Mouse (Mus musculus) neural tube, embryonic 11.5 days (tissue): Measurements from ENCODE around the gene Zcwpw1. TPM values are rescaled to one million over a fixed set of nuclear protein-coding genes. Genes with fewer than 3 reads are reported as not detected.

Experiments
- ATAC-seq: fragments of 200-750 bp; cut with Nextera tagmentation; 2 replicates; pipeline ENCODE4 v1.8.0; 2017; ENCODE audit warnings: moderate number of reproducible peaks, mild to moderate bottlenecking, moderate TSS enrichment, moderate library complexity; ENCODE audit not compliant: insufficient read depth, low FRiP score, low TSS enrichment
- DNase-seq: peaks from one replicate; pipeline ENCODE4 v3.0.0-alpha.2; 2015; ENCODE audit warnings: low spot score
- H3K27ac ChIP-seq: fragments of 300-500 bp; sonication (generic); 2 replicates; pipeline ENCODE4 v1.5.1; 2014; ENCODE audit warnings: low read depth, mild to moderate bottlenecking, low read length
- H3K27me3 ChIP-seq: fragments of 300-500 bp; sonication (generic); 2 replicates; pipeline ENCODE4 v1.6.1; 2014; ENCODE audit warnings: mild to moderate bottlenecking, low read length, mixed read lengths; ENCODE audit not compliant: control insufficient read depth, insufficient read depth
- H3K36me3 ChIP-seq: fragments of 300-500 bp; sonication (generic); 2 replicates; pipeline ENCODE4 v1.6.1; 2014; ENCODE audit warnings: mild to moderate bottlenecking, low read length, moderate library complexity, mixed read lengths; ENCODE audit not compliant: control insufficient read depth, insufficient read depth
- H3K4me1 ChIP-seq: fragments of 300-500 bp; sonication (generic); 2 replicates; pipeline ENCODE4 v1.6.1; 2014; ENCODE audit warnings: low read length, mixed read lengths; ENCODE audit not compliant: control insufficient read depth, insufficient read depth
- H3K4me2 ChIP-seq: fragments of 300-500 bp; sonication (generic); 2 replicates; pipeline ENCODE4 v1.6.1; 2014; ENCODE audit warnings: low read depth, mild to moderate bottlenecking, moderate library complexity
- H3K4me3 ChIP-seq: fragments of 300-500 bp; sonication (generic); 2 replicates; pipeline ENCODE4 v1.5.1; 2014; ENCODE audit warnings: low read depth, low read length
- H3K9ac ChIP-seq: fragments of 300-500 bp; sonication (generic); 2 replicates; pipeline ENCODE4 v1.6.1; 2014; ENCODE audit warnings: mild to moderate bottlenecking, low read length
- H3K9me3 ChIP-seq: fragments of 300-500 bp; sonication (generic); 2 replicates; pipeline ENCODE4 v1.6.1; 2016; ENCODE audit warnings: low read length; ENCODE audit not compliant: control insufficient read depth
- WGBS: fragments of 180-500 bp; shearing (Covaris S2); extraction: QIAGEN DNeasy Blood & Tissue Kit; methylation state at CpG from one replicate; pipeline ENCODE4 v1.1.7; 2014; 5-methylcytosine and 5-hydroxymethylcytosine counted together
- polyA plus RNA-seq: library from polyadenylated mRNA; unstranded; fragments of >200 nt; fragmentation: Nextera tagmentation; extraction: Ambion mirVana; gene quantifications from 2 replicates; pipeline ENCODE4 v1.2.1, GENCODE M21; 2014

Gene Zcwpw1
- polyA plus RNA-seq, 1 experiment from 2014 or later: 11.4 TPM

GRCm38 (mm10) chr5:137777267-137777845 lies 10.2 kb upstream of the Zcwpw1 start:
- H3K27me3 ChIP-seq: no peaks in the 10 kb centered on the region
- no peak for ATAC-seq
- WGBS: 67% methylated on average over 7 of the region's 7 CpGs
- no peak overlapping the region for H3K4me2 ChIP-seq
- H3K27ac ChIP-seq: no peak overlapping the region
- peaks cover 5% of the 10 kb centered on the region for H3K36me3 ChIP-seq
- no peaks in the 10 kb centered on the region for H3K9me3 ChIP-seq
- H3K4me1 ChIP-seq: peaks cover 10% of the 10 kb centered on the region
- no peak overlapping the region for H3K9ac ChIP-seq
- DNase-seq: no peak
- H3K4me3 ChIP-seq: no peak overlapping the region

- H3K9me3 ChIP-seq: no peaks in the 10 kb centered on the region
- H3K9ac ChIP-seq: peak within 1 kb of the TSS; percentile 94
- H3K27ac ChIP-seq: peak within 1 kb of the TSS; percentile 83
- H3K4me3 ChIP-seq: peak within 1 kb of the TSS; percentile 98
- H3K27me3 ChIP-seq: no peaks in the 10 kb centered on the region
- DNase-seq (peak; percentile 97), ATAC-seq (peak; percentile 96)
- 0% methylated on average over 31 of the region's 31 CpGs for WGBS
- H3K4me2 ChIP-seq: peak within 1 kb of the TSS; percentile 96
- peaks cover 15% of the 10 kb centered on the region for H3K4me1 ChIP-seq
- H3K36me3 ChIP-seq: peaks cover 8% of the 10 kb centered on the region
These were observed 9.0 kb upstream of the Zcwpw1 start, which contains the start of gene Ppp1r35 for GRCm38 (mm10) chr5:137778635-137779034. TSS of gene Ppp1r35 (plus strand) at chr5:137778849.

- H3K4me3 ChIP-seq: peak overlapping the region; percentile 98
- H3K4me2 ChIP-seq: peak overlapping the region; percentile 96
- peak overlapping the region; percentile 94 for H3K9ac ChIP-seq
- H3K27ac ChIP-seq: peak overlapping the region; percentile 83
- H3K9me3 ChIP-seq: no peaks in the 10 kb centered on the region
- H3K4me1 ChIP-seq: peaks cover 22% of the 10 kb centered on the region
- H3K36me3 ChIP-seq: peaks cover 8% of the 10 kb centered on the region
- H3K27me3 ChIP-seq: no peaks in the 10 kb centered on the region
- WGBS: under 1% methylated on average over 55 of the region's 83 CpGs
- peak; percentile 13; the same call in 1 of the 2 replicates for ATAC-seq
- peak; percentile 36 for DNase-seq
These were observed 8.3 kb upstream of the Zcwpw1 start for GRCm38 (mm10) chr5:137779053-137779933.

- DNase-seq: no peak
- H3K4me1 ChIP-seq: peaks cover 32% of the 10 kb centered on the region
- H3K27ac ChIP-seq: no peak overlapping the region
- WGBS: 90% methylated on average over 7 of the region's 7 CpGs
- H3K9me3 ChIP-seq: no peaks in the 10 kb centered on the region
- no peaks in the 10 kb centered on the region for H3K27me3 ChIP-seq
- ATAC-seq: no peak
- peaks cover 11% of the 10 kb centered on the region for H3K36me3 ChIP-seq
- no peak overlapping the region for H3K4me2 ChIP-seq
- no peak overlapping the region for H3K9ac ChIP-seq
- no peak overlapping the region for H3K4me3 ChIP-seq
These were observed 5.9 kb upstream of the Zcwpw1 start for GRCm38 (mm10) chr5:137781661-137782060.

GRCm38 (mm10) chr5:137782776-137783522 lies 4.6 kb upstream of the Zcwpw1 start:
- Histone ChIP-seq H3K36me3 (peaks cover 11% of the 10 kb centered on the region), H3K4me1 (peaks cover 32% of the 10 kb centered on the region), H3K27me3 (no peaks in the 10 kb centered on the region; the same call in 1 of the 2 replicates), H3K27ac (no peak overlapping the region), H3K9ac (peak overlapping the region; percentile 7; the same call in 1 of the 2 replicates), H3K4me3 (0 out of 2 replicates have a peak overlapping the region, but pooled peaks have one; percentile 90), H3K9me3 (no peaks in the 10 kb centered on the region), H3K4me2 (peak overlapping the region; percentile 89)
- WGBS: 86% methylated on average over 13 of the region's 13 CpGs
- DNase-seq (no peak), ATAC-seq (no peak)

- DNase-seq: no peak
- H3K4me3 ChIP-seq: peak overlapping the region; percentile 90
- H3K36me3 ChIP-seq: peaks cover 11% of the 10 kb centered on the region
- no peak overlapping the region for H3K27ac ChIP-seq
- peak overlapping the region; percentile 89 for H3K4me2 ChIP-seq
- H3K9ac ChIP-seq: peak overlapping the region; percentile 41; the same call in 1 of the 2 replicates
- no peak for ATAC-seq
- H3K27me3 ChIP-seq: no peaks in the 10 kb centered on the region; the same call in 1 of the 2 replicates
- peaks cover 32% of the 10 kb centered on the region for H3K4me1 ChIP-seq
- no peaks in the 10 kb centered on the region for H3K9me3 ChIP-seq
- 75% methylated on average over 9 of the region's 9 CpGs for WGBS
These were observed 3.6 kb upstream of the Zcwpw1 start for GRCm38 (mm10) chr5:137783901-137784540.

- no peaks in the 10 kb centered on the region for H3K9me3 ChIP-seq
- no peak for ATAC-seq
- peak overlapping the region; percentile 90 for H3K4me3 ChIP-seq
- H3K27ac ChIP-seq: peak overlapping the region; percentile 97; the same call in 1 of the 2 replicates
- peak overlapping the region; percentile 89 for H3K4me2 ChIP-seq
- 89% methylated on average over 14 of the region's 14 CpGs for WGBS
- H3K9ac ChIP-seq: peak overlapping the region; percentile 41; the same call in 1 of the 2 replicates
- peaks cover 11% of the 10 kb centered on the region for H3K36me3 ChIP-seq
- no peak for DNase-seq
- H3K27me3 ChIP-seq: no peaks in the 10 kb centered on the region; the same call in 1 of the 2 replicates
- H3K4me1 ChIP-seq: peaks cover 31% of the 10 kb centered on the region
These were observed 3.1 kb upstream of the Zcwpw1 start for GRCm38 (mm10) chr5:137784546-137784945.
